Mouse (Mus musculus) adrenal gland, postnatal 4 days (tissue): ENCODE measurements at regions not wholly inside any gene's neighbourhood (a gene's known extent, or its start where the extent isn't known, plus 50 kb on each side); places are given as distances from the start of the nearest gene placed in this dataset. TPM values are rescaled to one million over a fixed set of nuclear protein-coding genes. Genes with fewer than 3 reads are reported as not detected.

Experiments
- DNase-seq, 2 experiments: peaks; one replicate each; pipeline ENCODE4 v3.0.0; 2021 to 2022; ENCODE audit warnings: low spot score in 2 of 2, mixed read lengths in 2 of 2
- microRNA-seq: library from miRNA; unstranded; fragments of <30 nt; microRNA quantifications from one replicate; pipeline ENCODE4 v1.2.0, GENCODE M21; 2021

GRCm38 (mm10) chr12:94737263-94737662 lies 954.8 kb upstream of the Flrt2 start:
- no peak for DNase-seq

GRCm38 (mm10) chr12:94749747-94750515 lies 942.1 kb upstream of the Flrt2 start:
- no peak for DNase-seq

- no peak for DNase-seq
These were observed 936.3 kb upstream of the Flrt2 start for GRCm38 (mm10) chr12:94755754-94756153.

GRCm38 (mm10) chr12:94795913-94796615 lies 896.0 kb upstream of the Flrt2 start:
- no peak for DNase-seq

- DNase-seq, result no peak
These were observed 887.3 kb upstream of the Flrt2 start for GRCm38 (mm10) chr12:94804692-94805091.

GRCm38 (mm10) chr12:94831400-94831799 lies 860.6 kb upstream of the Flrt2 start:
- DNase-seq, result no peak

- DNase-seq, result no peak
These were observed 829.3 kb upstream of the Flrt2 start for GRCm38 (mm10) chr12:94862720-94863119.

- DNase-seq, result no peak
These were observed 781.2 kb upstream of the Flrt2 start for GRCm38 (mm10) chr12:94910816-94911215.

- DNase-seq, result no peak
These were observed 749.0 kb upstream of the Flrt2 start for GRCm38 (mm10) chr12:94943067-94943466.

Small RNA genes lying in the stretch of these regions (microRNA-seq; reads per million reads assigned to microRNA genes)
- not detected for gene Mir8099-2
